Mouse (Mus musculus): Measurements from ENCODE around the gene Jarid2.
"Not testable (repeated sequence)": the region's sequence is repeated elsewhere in the genome, so short reads cannot be mapped to it uniquely, and the experiment has no call there.

The Jarid2 gene

GRCm38 (mm10) chr13:44729424-44729971 is at the start of gene Jarid2:
Gene Jarid2 (plus strand): TSS chr13:44729474.
- DNase-seq: peak; percentile 42

GRCm38 (mm10) chr13:44681051-44681450 is 48.2 kb upstream of the Jarid2 start:
- no peak for DNase-seq

- DNase-seq: no peak
These were observed 41.1 kb upstream of the Jarid2 start for GRCm38 (mm10) chr13:44688140-44688539.

- DNase-seq: no peak
These were observed 31.6 kb upstream of the Jarid2 start for GRCm38 (mm10) chr13:44697628-44698027.

- DNase-seq: no peak
These were observed 25.1 kb upstream of the Jarid2 start for GRCm38 (mm10) chr13:44704036-44704801.

GRCm38 (mm10) chr13:44705031-44705742 is 24.1 kb upstream of the Jarid2 start:
- DNase-seq: no peak

- no peak for DNase-seq
These were observed 23.6 kb upstream of the Jarid2 start for GRCm38 (mm10) chr13:44705743-44706044.

GRCm38 (mm10) chr13:44706206-44706915 is 22.9 kb upstream of the Jarid2 start:
- no peak for DNase-seq

GRCm38 (mm10) chr13:44707176-44707575 is 22.1 kb upstream of the Jarid2 start:
- DNase-seq: no peak

GRCm38 (mm10) chr13:44708336-44709017 is 20.8 kb upstream of the Jarid2 start:
- no peak for DNase-seq

- DNase-seq: no peak
These were observed 19.4 kb upstream of the Jarid2 start for GRCm38 (mm10) chr13:44709747-44710480.

GRCm38 (mm10) chr13:44711062-44711461 is 18.2 kb upstream of the Jarid2 start:
- DNase-seq: no peak

GRCm38 (mm10) chr13:44711882-44712281 is 17.4 kb upstream of the Jarid2 start:
- no peak for DNase-seq

GRCm38 (mm10) chr13:44715187-44715885 is 13.9 kb upstream of the Jarid2 start:
- DNase-seq: no peak

- DNase-seq: no peak
These were observed 11.4 kb upstream of the Jarid2 start for GRCm38 (mm10) chr13:44717838-44718237.

- DNase-seq: not testable (repeated sequence)
These were observed 10.8 kb upstream of the Jarid2 start for GRCm38 (mm10) chr13:44718465-44718864.

GRCm38 (mm10) chr13:44720094-44720493 is 9.2 kb upstream of the Jarid2 start:
- no peak for DNase-seq

GRCm38 (mm10) chr13:44721891-44722547 is 7.3 kb upstream of the Jarid2 start:
- no peak for DNase-seq

- not testable (repeated sequence) for DNase-seq
These were observed 5.8 kb upstream of the Jarid2 start for GRCm38 (mm10) chr13:44723522-44723921.

GRCm38 (mm10) chr13:44728145-44728880 is 961 bp upstream of the Jarid2 start:
- DNase-seq: no peak
